Mouse (Mus musculus) retina, postnatal 1 day (tissue): ENCODE data around the gene Gimap7.
A peak's percentile ranks its signal among the peaks of the same experiment; 100 is the strongest.

Experiments
- DNase-seq: peaks from one replicate; pipeline ENCODE4 v3.0.0-alpha.2; 2012

Gimap7 gene

GRCm38 (mm10) chr6:48696830-48697554, 21.4 kb upstream of the Gimap7 start:
- no peak for DNase-seq

- no peak for DNase-seq
Measured at GRCm38 (mm10) chr6:48697555-48697930, 20.9 kb upstream of the Gimap7 start.

- no peak for DNase-seq
Measured at GRCm38 (mm10) chr6:48698066-48698856, 20.2 kb upstream of the Gimap7 start.

- no peak for DNase-seq
Measured at GRCm38 (mm10) chr6:48698888-48699287, 19.5 kb upstream of the Gimap7 start.

GRCm38 (mm10) chr6:48700251-48701075, 18.0 kb upstream of the Gimap7 start:
- no peak for DNase-seq

- DNase-seq, result no peak
Measured at GRCm38 (mm10) chr6:48702146-48702545, 16.3 kb upstream of the Gimap7 start.

- DNase-seq, result no peak
Measured at GRCm38 (mm10) chr6:48702601-48703000, 15.8 kb upstream of the Gimap7 start.

GRCm38 (mm10) chr6:48704146-48704545, 14.3 kb upstream of the Gimap7 start:
- no peak for DNase-seq

GRCm38 (mm10) chr6:48706130-48706529, 12.3 kb upstream of the Gimap7 start:
- DNase-seq, result no peak

- no peak for DNase-seq
Measured at GRCm38 (mm10) chr6:48720326-48720725, 1.9 kb downstream of the Gimap7 start.

- no peak for DNase-seq
Measured at GRCm38 (mm10) chr6:48723468-48723867, 5.0 kb downstream of the Gimap7 start.

GRCm38 (mm10) chr6:48725476-48725875, 7.1 kb downstream of the Gimap7 start:
- DNase-seq, result peak; percentile 13

- DNase-seq, result no peak
Measured at GRCm38 (mm10) chr6:48727761-48728160, 9.3 kb downstream of the Gimap7 start.

- no peak for DNase-seq
Measured at GRCm38 (mm10) chr6:48732864-48733304, 14.5 kb downstream of the Gimap7 start.

GRCm38 (mm10) chr6:48733660-48734059, 15.2 kb downstream of the Gimap7 start:
- no peak for DNase-seq

- DNase-seq, result no peak
Measured at GRCm38 (mm10) chr6:48737053-48737452, 18.6 kb downstream of the Gimap7 start.

GRCm38 (mm10) chr6:48737688-48738087, 19.3 kb downstream of the Gimap7 start:
- DNase-seq, result no peak

GRCm38 (mm10) chr6:48738961-48739779, 20.7 kb downstream of the Gimap7 start, which contains the start of gene Gimap1:
Gimap1 (plus strand) TSS chr6:48739054.
- DNase-seq, result no peak

- DNase-seq, result no peak
Measured at GRCm38 (mm10) chr6:48739780-48740055, 21.3 kb downstream of the Gimap7 start.

GRCm38 (mm10) chr6:48740501-48741169, 22.2 kb downstream of the Gimap7 start:
- no peak for DNase-seq

- no peak for DNase-seq
Measured at GRCm38 (mm10) chr6:48741273-48741672, 22.9 kb downstream of the Gimap7 start.

- DNase-seq, result no peak
Measured at GRCm38 (mm10) chr6:48741711-48742206, 23.3 kb downstream of the Gimap7 start.
